Mouse (Mus musculus): ENCODE measurements around the gene Rasgrp4. TPM values are rescaled to one million over a fixed set of nuclear protein-coding genes. Genes with fewer than 3 reads are reported as not detected.
A peak's percentile ranks its signal among the peaks of the same experiment; 100 is the strongest.

The Rasgrp4 gene
- polyA plus RNA-seq, 1 experiment from 2014 or later = 0.34 TPM

- WGBS = 8% methylated on average over 35 of the region's 37 CpGs
- Histone ChIP-seq H3K4me1 (peaks cover 16% of the 10 kb centered on the region), H3K4me2 (peak overlapping the region; percentile 89), H3K27me3 (peaks cover 34% of the 10 kb centered on the region), H3K36me3 (replicated peaks) (0 out of 2 replicates have a peak, but pooled peaks cover 3% of the 10 kb centered on the region), H3K4me3 (replicated peaks) (peak overlapping the region; percentile 66), H3K27ac (peak overlapping the region; percentile 92), H3K9me3 (0 out of 2 replicates have a peak, but pooled peaks cover 4% of the 10 kb centered on the region), H3K9ac (peak overlapping the region; percentile 73)
- ATAC-seq (ENCODE audit: low FRiP score) = peak; percentile 94
These were observed 20.7 kb downstream of the Rasgrp4 start for GRCm38 (mm10) chr7:29155196-29155837.

GRCm38 (mm10) chr7:29155838-29156782, 21.5 kb downstream of the Rasgrp4 start, which contains the start of gene Fam98c:
Gene Fam98c (minus strand): TSS chr7:29156234.
- Histone ChIP-seq H3K36me3 (replicated peaks) (peaks cover 6% of the 10 kb centered on the region; the same call in 1 of the 2 replicates), H3K27ac (peak within 1 kb of the TSS; percentile 92), H3K4me3 (replicated peaks) (peak within 1 kb of the TSS; percentile 66), H3K9ac (peak within 1 kb of the TSS; percentile 73), H3K4me1 (peaks cover 16% of the 10 kb centered on the region), H3K9me3 (0 out of 2 replicates have a peak, but pooled peaks cover 4% of the 10 kb centered on the region), H3K27me3 (peaks cover 34% of the 10 kb centered on the region), H3K4me2 (peak within 1 kb of the TSS; percentile 89)
- WGBS = 4% methylated on average over 67 of the region's 68 CpGs
- peak; percentile 87 for ATAC-seq (ENCODE audit: low FRiP score)

- ATAC-seq (ENCODE audit: low FRiP score) = no peak
- peaks cover 16% of the 10 kb centered on the region for H3K4me1 ChIP-seq
- peaks cover 15% of the 10 kb centered on the region; the same call in 1 of the 2 replicates for H3K36me3 ChIP-seq (replicated peaks)
- 0 out of 2 replicates have a peak, but pooled peaks cover 4% of the 10 kb centered on the region for H3K9me3 ChIP-seq
- no peak overlapping the region for H3K4me3 ChIP-seq (replicated peaks)
- H3K27me3 ChIP-seq = peaks cover 37% of the 10 kb centered on the region
- no peak overlapping the region for H3K27ac ChIP-seq
- no peak overlapping the region for H3K9ac ChIP-seq
- H3K4me2 ChIP-seq = no peak overlapping the region
- 2% methylated on average over 5 of the region's 5 CpGs for WGBS
These were observed 23.6 kb downstream of the Rasgrp4 start for GRCm38 (mm10) chr7:29158264-29158663.

- H3K27ac ChIP-seq = no peak overlapping the region
- H3K27me3 ChIP-seq = peaks cover 34% of the 10 kb centered on the region
- H3K36me3 ChIP-seq (replicated peaks) = peaks cover 17% of the 10 kb centered on the region; the same call in 1 of the 2 replicates
- H3K4me2 ChIP-seq = no peak overlapping the region
- no peak overlapping the region for H3K9ac ChIP-seq
- WGBS = 88% methylated on average over 5 of the region's 5 CpGs
- no peak overlapping the region for H3K4me3 ChIP-seq (replicated peaks)
- H3K4me1 ChIP-seq = peaks cover 4% of the 10 kb centered on the region
- no peaks in the 10 kb centered on the region for H3K9me3 ChIP-seq
- no peak for ATAC-seq (ENCODE audit: low FRiP score)
These were observed 27.6 kb downstream of the Rasgrp4 start for GRCm38 (mm10) chr7:29162294-29162693.

GRCm38 (mm10) chr7:29162750-29163525, 28.3 kb downstream of the Rasgrp4 start:
- Histone ChIP-seq H3K36me3 (replicated peaks) (peaks cover 17% of the 10 kb centered on the region; the same call in 1 of the 2 replicates), H3K27me3 (peaks cover 37% of the 10 kb centered on the region), H3K4me1 (peaks cover 9% of the 10 kb centered on the region), H3K9me3 (no peaks in the 10 kb centered on the region), H3K9ac (no peak overlapping the region), H3K4me3 (replicated peaks) (no peak overlapping the region), H3K4me2 (no peak overlapping the region), H3K27ac (no peak overlapping the region)
- ATAC-seq (ENCODE audit: low FRiP score) = no peak
- WGBS = 20% methylated on average over 9 of the region's 9 CpGs

GRCm38 (mm10) chr7:29167656-29168055, 33.0 kb downstream of the Rasgrp4 start:
- peaks cover 46% of the 10 kb centered on the region for H3K4me1 ChIP-seq
- H3K36me3 ChIP-seq (replicated peaks) = peaks cover 5% of the 10 kb centered on the region; the same call in 1 of the 2 replicates
- peak overlapping the region; percentile 70 for H3K4me3 ChIP-seq (replicated peaks)
- peaks cover 37% of the 10 kb centered on the region for H3K27me3 ChIP-seq
- H3K9ac ChIP-seq = peak overlapping the region; percentile 76; the same call in 1 of the 2 replicates
- 11% methylated on average over 19 of the region's 19 CpGs for WGBS
- H3K4me2 ChIP-seq = peak overlapping the region; percentile 78
- no peaks in the 10 kb centered on the region for H3K9me3 ChIP-seq
- no peak overlapping the region for H3K27ac ChIP-seq
- ATAC-seq (ENCODE audit: low FRiP score) = no peak

GRCm38 (mm10) chr7:29168121-29168695, 33.6 kb downstream of the Rasgrp4 start:
- Histone ChIP-seq H3K9me3 (no peaks in the 10 kb centered on the region), H3K4me3 (replicated peaks) (peak overlapping the region; percentile 70), H3K9ac (peak overlapping the region; percentile 76), H3K4me1 (peaks cover 48% of the 10 kb centered on the region), H3K4me2 (peak overlapping the region; percentile 78), H3K27ac (peak overlapping the region; percentile 89; the same call in 1 of the 2 replicates), H3K36me3 (replicated peaks) (peaks cover 5% of the 10 kb centered on the region; the same call in 1 of the 2 replicates), H3K27me3 (peaks cover 41% of the 10 kb centered on the region)
- 2% methylated on average over 10 of the region's 10 CpGs for WGBS
- ATAC-seq (ENCODE audit: low FRiP score) = 0 out of 2 replicates have a peak, but pooled peaks have one; percentile 1

- Histone ChIP-seq H3K4me1 (peaks cover 48% of the 10 kb centered on the region), H3K27ac (peak overlapping the region; percentile 89), H3K4me3 (replicated peaks) (peak overlapping the region; percentile 70), H3K36me3 (replicated peaks) (peaks cover 10% of the 10 kb centered on the region), H3K27me3 (peaks cover 47% of the 10 kb centered on the region), H3K9me3 (no peaks in the 10 kb centered on the region), H3K4me2 (peak overlapping the region; percentile 78), H3K9ac (peak overlapping the region; percentile 76)
- WGBS = 2% methylated on average over 13 of the region's 14 CpGs
- peak; percentile 22 for ATAC-seq (ENCODE audit: low FRiP score)
These were observed 34.2 kb downstream of the Rasgrp4 start for GRCm38 (mm10) chr7:29168791-29169230.

- 0% methylated on average over 24 of the region's 39 CpGs for WGBS
- peak; percentile 84 for ATAC-seq (ENCODE audit: low FRiP score)
- Histone ChIP-seq H3K27me3 (peaks cover 53% of the 10 kb centered on the region), H3K9me3 (no peaks in the 10 kb centered on the region), H3K4me1 (peaks cover 48% of the 10 kb centered on the region), H3K4me2 (peak overlapping the region; percentile 78), H3K27ac (peak overlapping the region; percentile 89), H3K9ac (peak overlapping the region; percentile 76), H3K36me3 (replicated peaks) (peaks cover 15% of the 10 kb centered on the region), H3K4me3 (replicated peaks) (peak overlapping the region; percentile 70)
These were observed 34.8 kb downstream of the Rasgrp4 start for GRCm38 (mm10) chr7:29169231-29170065.

GRCm38 (mm10) chr7:29170066-29170754, 35.6 kb downstream of the Rasgrp4 start, which contains the start of the genes Ggn and Spred3:
Gene Ggn (plus strand): TSS chr7:29170210.
Gene Spred3 (minus strand): TSS chr7:29170411.
- H3K4me1 ChIP-seq = peaks cover 48% of the 10 kb centered on the region
- ATAC-seq (ENCODE audit: low FRiP score) = peak; percentile 40
- peak within 1 kb of the TSS; percentile 78 for H3K4me2 ChIP-seq
- peak within 1 kb of the TSS; percentile 70 for H3K4me3 ChIP-seq (replicated peaks)
- H3K9me3 ChIP-seq = no peaks in the 10 kb centered on the region
- H3K27me3 ChIP-seq = peaks cover 58% of the 10 kb centered on the region
- 2% methylated on average over 30 of the region's 30 CpGs for WGBS
- H3K9ac ChIP-seq = peak within 1 kb of the TSS; percentile 76
- H3K27ac ChIP-seq = peak within 1 kb of the TSS; percentile 89
- H3K36me3 ChIP-seq (replicated peaks) = peaks cover 22% of the 10 kb centered on the region

Data from forebrain, embryonic 12.5 days (tissue).